Mouse (Mus musculus) midbrain, embryonic 12.5 days (tissue): ENCODE measurements around the gene 5730455P16Rik. TPM values are rescaled to one million over a fixed set of nuclear protein-coding genes. Genes with fewer than 3 reads are reported as not detected.

Source experiments
- ATAC-seq: fragments of 200-750 bp; cut with Nextera tagmentation; 2 replicates; pipeline ENCODE4 v1.8.0; 2017; ENCODE audit warnings: low read depth, moderate TSS enrichment, moderate library complexity; ENCODE audit not compliant: low FRiP score
- H3K27ac ChIP-seq: fragments of 300-500 bp; sonication (generic); replicated peaks from 2 replicates; pipeline ENCODE4 v1.5.1; 2016; ENCODE audit warnings: mild to moderate bottlenecking
- H3K27me3 ChIP-seq: fragments of 300-500 bp; sonication (generic); 2 replicates; pipeline ENCODE4 v1.6.1; 2016; ENCODE audit warnings: mild to moderate bottlenecking
- H3K36me3 ChIP-seq: fragments of 300-500 bp; sonication (generic); 2 replicates; pipeline ENCODE4 v1.6.1; 2016
- H3K4me1 ChIP-seq: fragments of 300-500 bp; sonication (generic); 2 replicates; pipeline ENCODE4 v1.6.1; 2016
- H3K4me2 ChIP-seq: fragments of 300-500 bp; sonication (generic); replicated peaks from 2 replicates; pipeline ENCODE4 v1.6.1; 2016; ENCODE audit warnings: mild to moderate bottlenecking, moderate library complexity
- H3K4me3 ChIP-seq: fragments of 300-500 bp; sonication (generic); 2 replicates; pipeline ENCODE4 v1.5.1; 2016; ENCODE audit warnings: mild to moderate bottlenecking
- H3K9ac ChIP-seq: fragments of 300-500 bp; sonication (generic); replicated peaks from 2 replicates; pipeline ENCODE4 v1.6.1; 2016; ENCODE audit warnings: mild to moderate bottlenecking, moderate library complexity
- H3K9me3 ChIP-seq: fragments of 300-500 bp; sonication (generic); 2 replicates; pipeline ENCODE4 v1.6.1; 2016; ENCODE audit warnings: mild to moderate bottlenecking
- WGBS: fragments of 180-500 bp; shearing (Covaris S2); methylation state at CpG from one replicate; pipeline ENCODE4 v1.1.7; 2016; 5-methylcytosine and 5-hydroxymethylcytosine counted together
- polyA plus RNA-seq: library from polyadenylated mRNA; unstranded; fragments of >200 nt; fragmentation: Nextera tagmentation; extraction: Ambion mirVana; gene quantifications from 2 replicates; pipeline ENCODE4 v1.2.1, GENCODE M21; 2016

5730455P16Rik gene
- polyA plus RNA-seq, 1 experiment from 2014 or later: 31.4 TPM

GRCm38 (mm10) chr11:80313462-80313861 is 64.4 kb downstream of the 5730455P16Rik start:
- Histone ChIP-seq H3K27ac (peak overlapping the region; percentile 88), H3K4me1 (peaks cover 69% of the 10 kb centered on the region), H3K9me3 (no peaks in the 10 kb centered on the region), H3K36me3 (0 out of 2 replicates have a peak, but pooled peaks cover 2% of the 10 kb centered on the region), H3K4me2 (no peak overlapping the region), H3K27me3 (no peaks in the 10 kb centered on the region), H3K4me3 (no peak overlapping the region), H3K9ac (no peak overlapping the region)
- 83% methylated on average over 1 of the region's 1 CpGs for WGBS
- no peak for ATAC-seq

GRCm38 (mm10) chr11:80312565-80312964 is 65.3 kb downstream of the 5730455P16Rik start:
- H3K27ac ChIP-seq: peak overlapping the region; percentile 88
- H3K4me2 ChIP-seq: no peak overlapping the region
- no peak overlapping the region for H3K9ac ChIP-seq
- no peak overlapping the region for H3K4me3 ChIP-seq
- H3K27me3 ChIP-seq: no peaks in the 10 kb centered on the region
- 0 out of 2 replicates have a peak, but pooled peaks cover 2% of the 10 kb centered on the region for H3K36me3 ChIP-seq
- 11% methylated on average over 6 of the region's 6 CpGs for WGBS
- H3K9me3 ChIP-seq: no peaks in the 10 kb centered on the region
- H3K4me1 ChIP-seq: peaks cover 64% of the 10 kb centered on the region
- no peak for ATAC-seq

- ATAC-seq: peak; percentile 55; the same call in 1 of the 2 replicates
- Histone ChIP-seq H3K27ac (peak overlapping the region; percentile 88), H3K27me3 (no peaks in the 10 kb centered on the region), H3K4me2 (no peak overlapping the region), H3K4me3 (no peak overlapping the region), H3K4me1 (peaks cover 64% of the 10 kb centered on the region), H3K9ac (no peak overlapping the region), H3K9me3 (no peaks in the 10 kb centered on the region), H3K36me3 (0 out of 2 replicates have a peak, but pooled peaks cover 2% of the 10 kb centered on the region)
- 30% methylated on average over 2 of the region's 2 CpGs for WGBS
These were observed 65.8 kb downstream of the 5730455P16Rik start for GRCm38 (mm10) chr11:80312049-80312448.

- H3K36me3 ChIP-seq: 0 out of 2 replicates have a peak, but pooled peaks cover 2% of the 10 kb centered on the region
- peaks cover 57% of the 10 kb centered on the region for H3K4me1 ChIP-seq
- no peak for ATAC-seq
- 57% methylated on average over 4 of the region's 4 CpGs for WGBS
- H3K27ac ChIP-seq: peak overlapping the region; percentile 88
- no peak overlapping the region; the same call in 1 of the 2 replicates for H3K9ac ChIP-seq
- no peaks in the 10 kb centered on the region for H3K9me3 ChIP-seq
- H3K4me2 ChIP-seq: no peak overlapping the region
- H3K27me3 ChIP-seq: no peaks in the 10 kb centered on the region
- no peak overlapping the region for H3K4me3 ChIP-seq
These were observed 66.6 kb downstream of the 5730455P16Rik start for GRCm38 (mm10) chr11:80311271-80311670.

Other genes with a start within 250 kb of the 5730455P16Rik start
- gene Tefm, start 235.9 kb downstream of the 5730455P16Rik start, polyA plus RNA-seq: 31.6 and 33.2 TPM in 2 replicates
- gene Adap2, start 223.9 kb downstream of the 5730455P16Rik start, polyA plus RNA-seq: 1.6 and 2.7 TPM in 2 replicates
- 3.0 and 4.5 TPM in 2 replicates for gene Rnf135, start 194.2 kb downstream of the 5730455P16Rik start, polyA plus RNA-seq
- gene Rhot1, start 169.0 kb downstream of the 5730455P16Rik start, polyA plus RNA-seq: 70.3 and 71.0 TPM in 2 replicates
- 30.1 and 32.1 TPM in 2 replicates for gene Rhbdl3, start 77.1 kb downstream of the 5730455P16Rik start, polyA plus RNA-seq
- 278 and 288 TPM in 2 replicates for gene Zfp207, start 5.2 kb upstream of the 5730455P16Rik start, polyA plus RNA-seq
- 347 and 348 TPM in 2 replicates for gene Psmd11, start 50.6 kb upstream of the 5730455P16Rik start, polyA plus RNA-seq
- gene Cdk5r1, start 99.0 kb upstream of the 5730455P16Rik start, polyA plus RNA-seq: 58.8 and 70.8 TPM in 2 replicates